Mouse (Mus musculus): ENCODE results near the gene Parn. TPM values are rescaled to one million over a fixed set of nuclear protein-coding genes. Genes with fewer than 3 reads are reported as not detected.

Parn gene
- polyA plus RNA-seq, 1 experiment from 2014 or later, result 15.5 TPM

DNA sequence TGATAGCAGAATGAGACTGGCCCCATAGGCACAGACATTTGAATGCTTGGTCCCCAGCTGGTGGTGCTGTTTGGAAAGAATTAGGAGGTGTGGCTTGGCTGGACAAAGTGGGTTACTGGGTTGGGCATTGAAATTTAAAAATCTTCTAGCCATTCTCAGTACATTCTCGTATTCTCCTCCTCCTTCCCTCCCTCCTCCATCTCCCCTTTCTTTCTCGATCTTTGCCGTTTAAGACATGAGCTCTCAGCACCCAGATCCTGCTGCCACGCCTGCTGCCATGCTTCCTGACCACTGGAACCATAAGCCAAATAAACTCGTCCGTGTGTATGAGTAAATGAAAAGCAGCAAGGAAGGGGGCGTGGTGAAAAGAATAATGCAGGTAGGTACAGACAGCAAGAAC, 111.5 kb downstream of the Parn start:
- H3K36me3 ChIP-seq (replicated peaks), result 0 out of 2 replicates have a peak, but pooled peaks cover 8% of the 10 kb centered on the region
- no peak overlapping the region for H3K27ac ChIP-seq (replicated peaks)
- no peaks in the 10 kb centered on the region for H3K9me3 ChIP-seq (replicated peaks)
- no peak overlapping the region for H3K9ac ChIP-seq
- no peak overlapping the region for H3K4me2 ChIP-seq
- no peaks in the 10 kb centered on the region; the same call in 1 of the 2 replicates for H3K4me1 ChIP-seq (replicated peaks)
- no peak for ATAC-seq (ENCODE audit: insufficient read depth)
- 82% methylated on average over 7 of the region's 7 CpGs for WGBS (ENCODE audit: insufficient replicate concordance)
- no peak overlapping the region for H3K4me3 ChIP-seq (replicated peaks)
- H3K27me3 ChIP-seq, result no peaks in the 10 kb centered on the region

DNA sequence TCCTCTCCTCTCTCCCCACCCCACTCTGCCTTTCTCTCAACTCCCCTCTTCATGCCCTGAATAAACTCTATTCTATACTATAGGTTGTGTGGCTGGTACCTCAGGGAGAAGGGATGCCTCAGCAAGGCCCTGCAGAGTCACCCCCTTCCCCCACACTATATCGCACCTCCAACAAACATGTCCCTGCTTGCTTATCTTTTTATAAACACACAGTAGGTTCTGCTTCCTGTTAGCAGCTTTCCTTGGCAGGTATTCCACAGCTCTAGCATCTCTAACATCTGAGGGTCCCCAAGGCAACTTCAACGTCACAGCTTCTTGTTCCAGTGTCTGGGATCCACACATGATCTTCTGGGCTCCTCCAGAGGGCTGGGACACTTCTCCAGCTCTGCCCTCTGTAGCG, 117.3 kb downstream of the Parn start:
- WGBS (ENCODE audit: insufficient replicate concordance), result 76% methylated on average over 3 of the region's 3 CpGs
- ATAC-seq (ENCODE audit: insufficient read depth), result no peak
- H3K27me3 ChIP-seq, result no peaks in the 10 kb centered on the region
- H3K4me1 ChIP-seq (replicated peaks), result no peaks in the 10 kb centered on the region
- no peak overlapping the region for H3K9ac ChIP-seq
- 0 out of 2 replicates have a peak, but pooled peaks cover 4% of the 10 kb centered on the region for H3K9me3 ChIP-seq (replicated peaks)
- H3K36me3 ChIP-seq (replicated peaks), result peaks cover 15% of the 10 kb centered on the region
- H3K4me2 ChIP-seq, result no peak overlapping the region
- no peak overlapping the region for H3K4me3 ChIP-seq (replicated peaks)
- no peak overlapping the region for H3K27ac ChIP-seq (replicated peaks)

DNA sequence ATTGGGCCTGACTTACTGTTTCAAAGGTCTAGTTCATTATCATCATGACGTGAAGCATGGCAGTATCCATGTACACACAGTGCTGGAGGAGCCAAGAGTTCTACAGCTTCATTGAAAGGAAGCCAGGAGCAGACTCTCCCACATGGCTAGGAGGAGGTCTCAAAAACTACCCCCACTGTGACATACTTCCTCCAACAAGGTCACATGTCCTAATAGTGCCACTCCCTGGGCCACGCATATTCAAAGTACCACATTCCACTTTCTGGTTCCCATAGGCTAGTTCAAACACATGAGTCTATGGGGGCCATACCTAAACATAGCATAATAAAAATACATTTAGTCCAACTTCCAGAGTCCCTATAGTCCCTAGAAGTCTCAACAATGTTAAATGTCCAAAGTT, 118.0 kb downstream of the Parn start:
- no peak overlapping the region for H3K9ac ChIP-seq
- no peak for ATAC-seq (ENCODE audit: insufficient read depth)
- peaks cover 19% of the 10 kb centered on the region for H3K36me3 ChIP-seq (replicated peaks)
- 77% methylated on average over 2 of the region's 2 CpGs for WGBS (ENCODE audit: insufficient replicate concordance)
- no peak overlapping the region for H3K27ac ChIP-seq (replicated peaks)
- H3K27me3 ChIP-seq, result no peaks in the 10 kb centered on the region
- H3K4me2 ChIP-seq, result no peak overlapping the region
- H3K9me3 ChIP-seq (replicated peaks), result peaks cover 8% of the 10 kb centered on the region; the same call in 1 of the 2 replicates
- H3K4me1 ChIP-seq (replicated peaks), result no peaks in the 10 kb centered on the region
- H3K4me3 ChIP-seq (replicated peaks), result no peak overlapping the region

DNA sequence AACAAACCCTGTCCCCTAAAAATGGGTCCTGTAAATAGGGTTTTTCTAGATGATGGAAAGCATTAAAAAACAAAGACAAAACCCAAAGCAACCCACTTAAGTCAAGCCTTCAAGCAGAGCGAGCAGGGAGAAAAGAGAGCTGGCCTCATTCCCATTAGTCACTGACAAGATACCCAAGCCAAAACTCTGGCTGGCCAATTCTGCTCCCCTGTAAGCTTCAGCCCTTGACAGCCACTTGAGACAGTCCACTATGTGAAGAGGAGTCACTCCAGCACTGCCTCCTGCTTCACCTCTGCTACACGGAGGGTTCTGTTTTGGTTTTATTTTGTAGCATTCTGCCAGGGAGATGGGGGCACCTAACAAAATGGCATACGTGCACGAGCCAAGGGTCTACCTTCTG, 126.2 kb downstream of the Parn start:
- no peak overlapping the region for H3K4me3 ChIP-seq (replicated peaks)
- ATAC-seq (ENCODE audit: insufficient read depth), result no peak
- H3K4me2 ChIP-seq, result no peak overlapping the region
- WGBS (ENCODE audit: insufficient replicate concordance), result 73% methylated on average over 4 of the region's 4 CpGs
- peaks cover 8% of the 10 kb centered on the region; the same call in 1 of the 2 replicates for H3K9me3 ChIP-seq (replicated peaks)
- H3K27ac ChIP-seq (replicated peaks), result no peak overlapping the region
- H3K4me1 ChIP-seq (replicated peaks), result no peaks in the 10 kb centered on the region
- H3K36me3 ChIP-seq (replicated peaks), result peaks cover 24% of the 10 kb centered on the region
- H3K27me3 ChIP-seq, result no peaks in the 10 kb centered on the region
- no peak overlapping the region for H3K9ac ChIP-seq

DNA sequence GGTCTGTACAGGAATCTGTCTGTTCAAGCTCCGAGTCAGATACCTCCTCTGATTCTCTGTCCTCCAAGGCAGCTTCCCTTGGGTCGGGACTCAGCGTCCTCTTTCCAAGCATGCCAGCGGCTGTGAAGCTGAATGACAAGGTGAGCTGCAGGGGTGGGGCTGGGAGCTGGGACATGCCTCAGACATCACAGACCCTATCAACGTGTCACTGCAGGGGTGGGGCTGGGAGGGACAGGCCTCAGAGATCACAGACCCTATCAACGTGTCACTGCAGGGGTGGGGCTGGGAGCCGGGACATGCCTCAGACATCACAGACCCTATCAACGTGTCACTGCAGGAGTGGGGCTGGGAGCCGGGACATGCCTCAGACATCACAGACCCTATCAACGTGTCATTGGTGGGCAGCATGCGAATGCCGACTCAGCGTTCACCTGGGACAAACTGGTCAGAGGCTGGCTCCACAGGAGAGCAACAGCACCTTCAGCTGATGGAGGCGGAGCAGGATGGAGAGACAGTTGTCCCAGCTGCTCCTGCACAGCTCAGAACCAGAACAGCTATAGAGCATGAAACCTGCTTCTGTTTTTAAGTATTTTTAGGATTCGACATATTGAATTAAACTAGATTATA, 126.7 kb downstream of the Parn start:
- H3K4me3 ChIP-seq (replicated peaks), result no peak overlapping the region
- WGBS (ENCODE audit: insufficient replicate concordance), result 58% methylated on average over 15 of the region's 15 CpGs

DNA sequence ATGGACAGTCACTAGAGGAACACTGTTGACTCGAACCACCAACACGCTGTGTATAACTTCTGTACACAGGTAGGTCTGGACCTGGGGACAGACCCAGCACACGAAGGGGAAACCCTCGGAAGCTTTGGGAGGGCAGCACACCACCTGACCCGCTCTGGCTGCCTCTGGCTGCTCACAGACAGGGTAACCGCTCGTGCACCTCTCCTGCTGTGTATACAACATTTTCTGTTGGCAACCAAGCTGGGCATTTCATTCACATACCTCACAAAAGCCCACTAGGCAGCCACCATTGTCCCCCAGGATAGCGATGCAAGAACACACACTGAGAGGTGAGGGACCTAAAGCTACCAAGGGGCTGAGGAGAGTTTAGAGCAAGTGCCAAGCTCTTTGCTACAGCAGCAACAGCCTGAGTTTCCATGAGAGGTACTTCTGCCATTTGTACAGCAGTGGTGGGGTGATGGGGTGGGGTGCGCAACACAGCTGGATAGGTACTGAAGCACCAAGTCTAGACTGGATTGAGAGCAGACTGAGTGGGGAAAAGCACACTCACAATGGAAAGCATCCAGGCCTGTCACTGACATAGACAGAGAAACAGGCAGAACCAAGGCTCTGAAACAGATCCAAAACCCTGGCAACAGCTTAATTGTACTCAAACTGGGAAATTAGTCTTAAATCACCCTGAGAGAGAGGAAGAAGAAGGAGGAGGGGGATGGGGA, 128.9 kb downstream of the Parn start:
- Histone ChIP-seq H3K27me3 (no peaks in the 10 kb centered on the region), H3K27ac (replicated peaks) (no peak overlapping the region), H3K4me3 (replicated peaks) (no peak overlapping the region), H3K9ac (no peak overlapping the region), H3K4me2 (no peak overlapping the region), H3K9me3 (replicated peaks) (no peaks in the 10 kb centered on the region), H3K36me3 (replicated peaks) (0 out of 2 replicates have a peak, but pooled peaks cover 7% of the 10 kb centered on the region), H3K4me1 (replicated peaks) (no peaks in the 10 kb centered on the region)
- 70% methylated on average over 9 of the region's 9 CpGs for WGBS (ENCODE audit: insufficient replicate concordance)
- no peak for ATAC-seq (ENCODE audit: insufficient read depth)

More for the DNA sequence above, 126.7 kb downstream of the Parn start:
- ATAC-seq (ENCODE audit: insufficient read depth), result no peak
- Histone ChIP-seq H3K4me2 (no peak overlapping the region), H3K9ac (no peak overlapping the region), H3K27me3 (no peaks in the 10 kb centered on the region), H3K9me3 (replicated peaks) (peaks cover 4% of the 10 kb centered on the region; the same call in 1 of the 2 replicates), H3K4me1 (replicated peaks) (no peaks in the 10 kb centered on the region), H3K36me3 (replicated peaks) (peaks cover 19% of the 10 kb centered on the region), H3K27ac (replicated peaks) (no peak overlapping the region)

DNA sequence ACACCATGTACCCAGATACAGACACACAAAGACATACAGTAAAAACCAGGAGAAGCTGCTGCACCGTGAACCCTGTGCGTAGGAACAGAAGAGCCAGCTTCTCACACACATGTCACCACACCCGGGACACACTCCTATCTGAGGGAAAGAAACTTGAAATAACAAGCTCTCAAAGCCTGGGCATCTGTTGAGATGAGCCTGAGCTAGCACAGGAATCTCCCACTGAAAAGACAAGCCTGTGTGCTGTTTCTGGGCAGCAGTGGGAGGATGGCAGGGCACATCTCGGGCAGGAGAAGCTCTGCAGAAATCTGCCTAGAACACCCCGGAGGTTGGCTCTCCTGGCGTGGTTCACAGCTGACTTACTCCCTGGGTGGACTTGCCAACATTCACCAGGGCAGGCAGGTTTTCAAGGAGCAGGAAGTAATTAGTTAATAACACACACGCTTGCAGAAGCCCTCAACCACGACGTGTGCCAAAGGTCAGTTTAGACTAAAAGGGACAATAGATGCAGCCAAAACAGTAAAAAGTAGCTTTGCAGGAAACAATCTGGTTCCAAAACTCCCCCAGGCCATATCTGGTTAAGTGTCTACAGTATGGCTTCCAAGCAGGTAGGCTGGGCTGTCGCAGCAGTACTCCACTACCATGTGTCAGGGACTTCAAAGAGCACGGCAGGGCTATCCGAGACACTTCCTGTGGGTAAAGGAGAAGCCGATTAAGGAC, 129.6 kb downstream of the Parn start:
- Histone ChIP-seq H3K9ac (no peak overlapping the region), H3K4me1 (replicated peaks) (no peaks in the 10 kb centered on the region), H3K27me3 (no peaks in the 10 kb centered on the region), H3K4me2 (no peak overlapping the region), H3K36me3 (replicated peaks) (0 out of 2 replicates have a peak, but pooled peaks cover 7% of the 10 kb centered on the region), H3K9me3 (replicated peaks) (no peaks in the 10 kb centered on the region), H3K4me3 (replicated peaks) (no peak overlapping the region), H3K27ac (replicated peaks) (no peak overlapping the region)
- WGBS (ENCODE audit: insufficient replicate concordance), result 67% methylated on average over 13 of the region's 13 CpGs
- no peak for ATAC-seq (ENCODE audit: insufficient read depth)

DNA sequence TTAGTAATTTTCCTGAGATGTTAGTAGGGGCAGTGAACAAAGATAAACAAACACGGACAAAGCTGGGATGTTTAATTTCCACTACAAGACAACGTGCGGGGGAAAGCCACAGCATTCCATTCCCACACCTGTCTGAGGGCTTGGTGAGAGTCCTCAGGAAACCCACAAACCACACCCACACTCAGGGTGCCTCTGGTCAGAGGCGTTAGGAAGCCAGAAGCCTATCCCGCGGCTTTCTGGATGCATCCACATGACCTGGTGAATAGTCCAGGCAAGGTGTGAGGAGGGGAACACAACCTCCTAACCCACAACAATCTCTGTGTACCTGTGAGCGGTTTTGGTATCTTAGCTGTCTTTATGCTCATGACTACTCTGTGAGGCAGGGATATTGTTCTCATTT, 131.6 kb downstream of the Parn start:
- no peak overlapping the region for H3K4me3 ChIP-seq (replicated peaks)

DNA sequence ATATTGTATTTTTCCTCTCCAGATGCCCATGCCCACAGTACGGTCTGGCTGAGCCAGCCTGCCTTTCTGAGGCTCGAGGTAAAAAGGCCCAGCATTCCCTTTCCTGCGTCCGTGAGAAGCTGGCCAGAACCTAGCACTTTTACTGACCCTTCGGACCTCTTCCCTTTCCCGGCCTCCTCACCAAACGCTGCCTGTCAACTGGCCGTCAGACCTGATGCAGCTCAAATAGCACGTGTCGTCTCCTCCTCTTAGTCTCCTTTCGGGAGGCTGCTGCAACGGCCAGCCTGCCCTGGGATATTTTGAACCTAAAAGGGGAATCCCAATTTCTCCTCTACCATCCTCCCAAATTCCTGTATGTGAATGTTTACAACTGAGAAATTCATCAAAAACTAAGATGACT, 132.1 kb downstream of the Parn start:
- no peak overlapping the region for H3K27ac ChIP-seq (replicated peaks)
- no peak overlapping the region for H3K4me2 ChIP-seq
- H3K9ac ChIP-seq, result no peak overlapping the region
- H3K9me3 ChIP-seq (replicated peaks), result no peaks in the 10 kb centered on the region
- WGBS (ENCODE audit: insufficient replicate concordance), result 72% methylated on average over 12 of the region's 12 CpGs
- no peaks in the 10 kb centered on the region for H3K27me3 ChIP-seq
- ATAC-seq (ENCODE audit: insufficient read depth), result no peak
- H3K4me3 ChIP-seq (replicated peaks), result no peak overlapping the region
- no peaks in the 10 kb centered on the region for H3K4me1 ChIP-seq (replicated peaks)
- 0 out of 2 replicates have a peak, but pooled peaks cover 6% of the 10 kb centered on the region for H3K36me3 ChIP-seq (replicated peaks)

More for the DNA sequence above, 131.6 kb downstream of the Parn start:
- Histone ChIP-seq H3K4me1 (replicated peaks) (no peaks in the 10 kb centered on the region), H3K9ac (no peak overlapping the region), H3K27ac (replicated peaks) (no peak overlapping the region), H3K27me3 (no peaks in the 10 kb centered on the region), H3K9me3 (replicated peaks) (no peaks in the 10 kb centered on the region), H3K36me3 (replicated peaks) (0 out of 2 replicates have a peak, but pooled peaks cover 7% of the 10 kb centered on the region), H3K4me2 (no peak overlapping the region)
- no peak for ATAC-seq (ENCODE audit: insufficient read depth)
- WGBS (ENCODE audit: insufficient replicate concordance), result 55% methylated on average over 7 of the region's 7 CpGs

DNA sequence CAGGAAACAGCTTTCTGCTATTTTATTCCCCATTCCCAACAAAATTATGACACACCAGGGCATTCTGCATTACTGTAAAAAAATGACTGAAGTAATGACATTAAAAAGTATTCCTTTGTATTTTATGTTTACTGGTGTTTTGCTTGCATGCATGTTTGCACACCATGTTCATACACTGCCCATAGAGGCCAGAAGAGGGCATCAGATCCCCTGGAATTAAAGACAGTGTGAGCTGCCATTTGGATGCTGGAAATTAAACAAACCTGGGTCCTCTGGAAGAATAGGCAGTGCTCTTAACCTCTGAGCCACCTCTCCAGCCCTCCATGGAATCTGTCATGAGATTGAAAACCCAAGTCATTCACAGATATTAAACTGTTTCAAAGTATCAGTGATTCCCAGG, 135.1 kb downstream of the Parn start:
- Histone ChIP-seq H3K27ac (replicated peaks) (no peak overlapping the region), H3K27me3 (no peaks in the 10 kb centered on the region), H3K4me1 (replicated peaks) (no peaks in the 10 kb centered on the region), H3K36me3 (replicated peaks) (no peaks in the 10 kb centered on the region), H3K4me2 (no peak overlapping the region), H3K9ac (no peak overlapping the region), H3K4me3 (replicated peaks) (no peak overlapping the region), H3K9me3 (replicated peaks) (no peaks in the 10 kb centered on the region)
- ATAC-seq (ENCODE audit: insufficient read depth), result no peak

DNA sequence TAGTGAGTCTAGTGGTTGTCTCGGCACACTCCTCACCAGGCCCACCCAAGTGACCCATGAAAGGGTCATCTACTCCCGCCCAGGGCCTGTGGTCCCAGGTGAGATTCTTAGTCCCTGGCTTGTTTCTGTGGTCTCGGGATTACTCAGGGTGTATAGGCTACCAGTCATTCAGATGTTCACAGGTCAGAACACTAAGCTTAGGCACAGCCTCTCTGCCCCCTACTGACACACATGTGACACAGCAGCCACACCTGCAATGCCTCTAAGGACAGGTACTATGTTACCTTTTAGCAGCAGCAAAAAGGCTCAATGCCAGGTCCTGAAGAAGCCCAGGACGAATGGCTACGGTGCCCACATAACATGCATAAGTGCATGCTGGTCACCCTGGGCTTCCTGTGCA, 136.7 kb downstream of the Parn start:
- H3K9me3 ChIP-seq (replicated peaks), result no peaks in the 10 kb centered on the region
- no peaks in the 10 kb centered on the region for H3K4me1 ChIP-seq (replicated peaks)
- no peak overlapping the region for H3K4me2 ChIP-seq
- no peak overlapping the region for H3K4me3 ChIP-seq (replicated peaks)
- H3K27me3 ChIP-seq, result no peaks in the 10 kb centered on the region
- no peak for ATAC-seq (ENCODE audit: insufficient read depth)
- H3K36me3 ChIP-seq (replicated peaks), result no peaks in the 10 kb centered on the region
- 70% methylated on average over 5 of the region's 5 CpGs for WGBS (ENCODE audit: insufficient replicate concordance)
- no peak overlapping the region for H3K9ac ChIP-seq
- H3K27ac ChIP-seq (replicated peaks), result no peak overlapping the region
